Mouse (Mus musculus): ENCODE measurements at regions not wholly inside any gene's neighbourhood (a gene's known extent, or its start where the extent isn't known, plus 50 kb on each side); places are given as distances from the start of the nearest gene placed in this dataset.

DNA sequence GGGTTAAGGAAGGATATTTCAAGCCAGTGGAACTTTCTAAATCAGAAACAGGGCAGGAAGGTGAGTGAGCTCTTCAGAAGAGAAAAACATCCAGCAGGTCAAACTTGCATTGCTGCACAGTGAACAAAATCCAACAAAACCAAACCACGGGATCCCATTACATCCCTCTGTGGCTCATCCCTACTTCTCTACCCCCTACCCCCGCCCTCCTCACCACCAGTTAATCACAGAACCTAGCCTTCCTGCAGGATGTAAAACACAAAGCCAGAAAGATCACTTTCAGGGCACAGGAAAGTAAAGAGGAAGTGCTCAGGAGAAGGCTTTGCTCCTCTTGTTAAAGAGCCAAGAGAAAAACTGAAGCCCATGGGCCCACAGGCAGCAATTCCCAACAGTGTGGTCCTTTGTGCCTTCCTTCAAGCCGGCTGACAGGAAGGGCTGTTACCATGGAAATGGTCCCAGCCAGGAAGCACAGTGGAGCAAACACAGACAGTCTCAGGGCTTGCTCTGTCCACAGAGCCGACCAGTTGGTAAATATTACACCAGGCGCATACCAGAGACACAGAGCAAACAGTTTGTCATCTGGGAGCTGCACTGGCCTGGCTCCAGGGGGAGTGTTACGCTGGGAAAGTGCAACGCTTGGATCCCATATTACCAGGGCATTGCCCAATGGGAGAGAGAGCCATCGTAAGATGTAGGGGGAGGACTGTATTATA, 63.2 kb upstream of the Lmcd1 start:
- TF ChIP-seq CTCF (IDR thresholded peaks at IDR 0.05), result peak; percentile 56
- TF ChIP-seq EP300 (IDR thresholded peaks at IDR 0.05), result peak; percentile 74
